Mouse (Mus musculus): ENCODE measurements around the gene Crispld2. TPM values are rescaled to one million over a fixed set of nuclear protein-coding genes. Genes with fewer than 3 reads are reported as not detected.

Crispld2 gene
- polyA plus RNA-seq (2017; shearing (Covaris generic)) = 0.10 TPM

DNA sequence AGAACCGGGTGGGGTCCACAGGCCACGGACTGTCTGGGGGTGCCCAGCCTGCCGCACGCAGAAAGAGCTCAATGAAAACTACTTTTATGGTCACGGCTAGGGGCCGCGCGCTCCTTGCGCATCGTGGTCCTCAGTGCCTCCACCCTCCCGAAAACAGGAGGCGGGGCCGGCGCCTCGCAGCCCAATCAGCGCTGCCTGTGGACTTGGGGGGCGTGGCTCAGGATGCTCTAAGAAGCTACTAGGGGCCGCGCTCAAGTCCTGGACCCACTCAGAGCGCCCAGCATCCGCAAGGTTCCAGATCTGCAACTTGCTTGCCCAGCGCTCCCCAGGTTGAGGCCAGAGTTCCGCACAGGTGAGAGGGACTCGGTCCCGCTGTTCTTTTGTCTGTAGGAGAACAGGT lies at the start of gene Crispld2:
Gene Crispld2, plus strand, starts transcription at position 190 of the 400 bp plus-strand sequence.

GRCm38 (mm10) chr8:120101068-120101972 lies 109.1 kb downstream of the Crispld2 start, which contains the start of gene Zdhhc7:
Gene Zdhhc7, minus strand, starts transcription at chr8:120101482.

Other genes starting within 250 kb of the Crispld2 start
- 15.0 TPM for gene Tldc1, start 214.0 kb upstream of the Crispld2 start, polyA plus RNA-seq (2017; shearing (Covaris generic))
- gene Cotl1, start 151.9 kb upstream of the Crispld2 start, polyA plus RNA-seq (2017; shearing (Covaris generic)) = 430 TPM
- 19.2 TPM for gene Klhl36, start 130.2 kb upstream of the Crispld2 start, polyA plus RNA-seq (2017; shearing (Covaris generic))
- gene Usp10, start 82.1 kb upstream of the Crispld2 start, polyA plus RNA-seq (2017; shearing (Covaris generic)) = 100 TPM
- 7.1 TPM for gene Gm20388, start 81.6 kb upstream of the Crispld2 start, polyA plus RNA-seq (2017; shearing (Covaris generic))
- gene Zdhhc7, start 109.0 kb downstream of the Crispld2 start, polyA plus RNA-seq (2017; shearing (Covaris generic)) = 6.4 TPM
- not detected for gene 6430548M08Rik, start 121.7 kb downstream of the Crispld2 start, polyA plus RNA-seq (2017; shearing (Covaris generic))
- gene Fam92b, start 185.0 kb downstream of the Crispld2 start, polyA plus RNA-seq (2017; shearing (Covaris generic)) = not detected
- 15.4 TPM for gene Gse1, start 236.0 kb downstream of the Crispld2 start, polyA plus RNA-seq (2017; shearing (Covaris generic))

All from inflammation-experienced regulatory T-cells, adult 16 weeks (primary cell).